Mouse (Mus musculus) embryonic facial prominence, embryonic 14.5 days (tissue): ENCODE data around the gene Diras2. TPM values are rescaled to one million over a fixed set of nuclear protein-coding genes. Genes with fewer than 3 reads are reported as not detected.
"Not testable (repeated sequence)": the region's sequence is repeated elsewhere in the genome, so short reads cannot be mapped to it uniquely, and the experiment has no call there.

Source experiments
- ATAC-seq: fragments of 200-750 bp; cut with Nextera tagmentation; 2 replicates; pipeline ENCODE4 v1.8.0; 2017; ENCODE audit warnings: low read depth, moderate number of reproducible peaks, moderate TSS enrichment
- DNase-seq: peaks from one replicate; pipeline ENCODE4 v3.0.0-alpha.2; 2015; ENCODE audit warnings: low spot score
- H3K27ac ChIP-seq: fragments of 300-500 bp; sonication (generic); replicated peaks from 2 replicates; pipeline ENCODE4 v1.5.1; 2014; ENCODE audit warnings: low read depth, mild to moderate bottlenecking, low read length, moderate library complexity
- H3K27me3 ChIP-seq: fragments of 300-500 bp; sonication (generic); replicated peaks from 2 replicates; pipeline ENCODE4 v1.6.1; 2014; ENCODE audit warnings: low read length; ENCODE audit not compliant: control insufficient read depth, insufficient read depth
- H3K36me3 ChIP-seq: fragments of 300-500 bp; sonication (generic); 2 replicates; pipeline ENCODE4 v1.6.1; 2014; ENCODE audit warnings: low read length, mixed read lengths; ENCODE audit not compliant: control insufficient read depth, insufficient read depth
- H3K4me1 ChIP-seq: fragments of 300-500 bp; sonication (generic); 2 replicates; pipeline ENCODE4 v1.6.1; 2014; ENCODE audit warnings: antibody characterized with exemption, low read length; ENCODE audit not compliant: control insufficient read depth, insufficient read depth
- H3K4me2 ChIP-seq: fragments of 300-500 bp; sonication (generic); 2 replicates; pipeline ENCODE4 v1.6.1; 2014; ENCODE audit warnings: low read depth, mild to moderate bottlenecking, low read length, moderate library complexity, mixed read lengths
- H3K4me3 ChIP-seq: fragments of 300-500 bp; sonication (generic); 2 replicates; pipeline ENCODE4 v1.5.1; 2014; ENCODE audit warnings: low read depth, mild to moderate bottlenecking, low read length
- H3K9ac ChIP-seq: fragments of 300-500 bp; sonication (generic); 2 replicates; pipeline ENCODE4 v1.6.1; 2014; ENCODE audit warnings: low read depth, mild to moderate bottlenecking, low read length, moderate library complexity, mixed read lengths
- H3K9me3 ChIP-seq: fragments of 300-500 bp; sonication (generic); 2 replicates; pipeline ENCODE4 v1.6.1; 2016; ENCODE audit warnings: low read length; ENCODE audit not compliant: control insufficient read depth
- WGBS: fragments of 180-500 bp; shearing (Covaris S2); extraction: QIAGEN DNeasy Blood & Tissue Kit; methylation state at CpG from one replicate; pipeline ENCODE4 v1.1.7; 2014; 5-methylcytosine and 5-hydroxymethylcytosine counted together
- polyA plus RNA-seq: library from polyadenylated mRNA; unstranded; fragments of >200 nt; fragmentation: Nextera tagmentation; extraction: Ambion mirVana; gene quantifications from 2 replicates; pipeline ENCODE4 v1.2.1, GENCODE M21; 2014

Gene Diras2
- polyA plus RNA-seq, 1 experiment from 2014 or later: 0.67 TPM

GRCm38 (mm10) chr13:52517021-52517420 is 14.1 kb downstream of the Diras2 start:
- Histone ChIP-seq H3K9me3 (no peaks in the 10 kb centered on the region), H3K4me2 (no peak overlapping the region), H3K4me1 (no peaks in the 10 kb centered on the region), H3K27me3 (no peaks in the 10 kb centered on the region), H3K36me3 (no peaks in the 10 kb centered on the region), H3K9ac (no peak overlapping the region), H3K27ac (no peak overlapping the region), H3K4me3 (no peak overlapping the region)
- ATAC-seq: no peak
- DNase-seq: no peak
- WGBS: 80% methylated on average over 5 of the region's 5 CpGs

GRCm38 (mm10) chr13:52516561-52516960 is 14.5 kb downstream of the Diras2 start:
- H3K27me3 ChIP-seq: no peaks in the 10 kb centered on the region
- no peak overlapping the region for H3K4me3 ChIP-seq
- H3K4me2 ChIP-seq: no peak overlapping the region
- no peak overlapping the region for H3K27ac ChIP-seq
- no peaks in the 10 kb centered on the region for H3K36me3 ChIP-seq
- DNase-seq (no peak), ATAC-seq (no peak)
- H3K9ac ChIP-seq: no peak overlapping the region
- H3K9me3 ChIP-seq: no peaks in the 10 kb centered on the region
- no peaks in the 10 kb centered on the region for H3K4me1 ChIP-seq
- WGBS: 87% methylated on average over 4 of the region's 4 CpGs

- no peaks in the 10 kb centered on the region for H3K36me3 ChIP-seq
- ATAC-seq (no peak), DNase-seq (no peak)
- no peak overlapping the region for H3K9ac ChIP-seq
- no peak overlapping the region for H3K4me3 ChIP-seq
- no peaks in the 10 kb centered on the region for H3K27me3 ChIP-seq
- no peak overlapping the region for H3K27ac ChIP-seq
- no peaks in the 10 kb centered on the region for H3K9me3 ChIP-seq
- 75% methylated on average over 3 of the region's 3 CpGs for WGBS
- H3K4me2 ChIP-seq: no peak overlapping the region
- no peaks in the 10 kb centered on the region for H3K4me1 ChIP-seq
Observed at GRCm38 (mm10) chr13:52516051-52516450, 15.0 kb downstream of the Diras2 start.

- Histone ChIP-seq H3K9me3 (no peaks in the 10 kb centered on the region), H3K9ac (no peak overlapping the region), H3K4me2 (no peak overlapping the region), H3K27ac (no peak overlapping the region), H3K4me1 (no peaks in the 10 kb centered on the region), H3K27me3 (no peaks in the 10 kb centered on the region), H3K4me3 (no peak overlapping the region), H3K36me3 (no peaks in the 10 kb centered on the region)
- no peak for ATAC-seq
- DNase-seq: no peak
- WGBS: 77% methylated on average over 3 of the region's 3 CpGs
Observed at GRCm38 (mm10) chr13:52513554-52513953, 17.5 kb downstream of the Diras2 start.

- H3K9me3 ChIP-seq: no peaks in the 10 kb centered on the region
- H3K36me3 ChIP-seq: no peaks in the 10 kb centered on the region
- H3K4me2 ChIP-seq: no peak overlapping the region
- H3K4me1 ChIP-seq: no peaks in the 10 kb centered on the region
- H3K9ac ChIP-seq: no peak overlapping the region
- ATAC-seq (no peak; the same call in 1 of the 2 replicates), DNase-seq (peak; percentile 50)
- 51% methylated on average over 5 of the region's 5 CpGs for WGBS
- no peaks in the 10 kb centered on the region for H3K27me3 ChIP-seq
- no peak overlapping the region for H3K27ac ChIP-seq
- H3K4me3 ChIP-seq: no peak overlapping the region
Observed at GRCm38 (mm10) chr13:52512356-52512755, 18.7 kb downstream of the Diras2 start.

GRCm38 (mm10) chr13:52510172-52510880 is 20.8 kb downstream of the Diras2 start:
- H3K9me3 ChIP-seq: no peaks in the 10 kb centered on the region
- no peak overlapping the region for H3K4me3 ChIP-seq
- H3K4me2 ChIP-seq: no peak overlapping the region
- H3K36me3 ChIP-seq: no peaks in the 10 kb centered on the region
- H3K27me3 ChIP-seq: no peaks in the 10 kb centered on the region
- no peak overlapping the region for H3K27ac ChIP-seq
- no peak overlapping the region for H3K9ac ChIP-seq
- no peaks in the 10 kb centered on the region for H3K4me1 ChIP-seq
- 73% methylated on average over 4 of the region's 4 CpGs for WGBS
- no peak for ATAC-seq
- DNase-seq: no peak

- Histone ChIP-seq H3K27me3 (no peaks in the 10 kb centered on the region), H3K27ac (no peak overlapping the region), H3K36me3 (no peaks in the 10 kb centered on the region), H3K4me1 (no peaks in the 10 kb centered on the region), H3K9me3 (no peaks in the 10 kb centered on the region), H3K4me3 (no peak overlapping the region), H3K4me2 (no peak overlapping the region), H3K9ac (no peak overlapping the region)
- DNase-seq (no peak), ATAC-seq (no peak)
- WGBS: 88% methylated on average over 32 of the region's 35 CpGs
Observed at GRCm38 (mm10) chr13:52507460-52508293, 23.4 kb downstream of the Diras2 start.

GRCm38 (mm10) chr13:52506822-52507221 is 24.3 kb downstream of the Diras2 start:
- H3K27ac ChIP-seq, H3K9me3 ChIP-seq, H3K9ac ChIP-seq, H3K4me1 ChIP-seq, DNase-seq, H3K4me3 ChIP-seq, H3K4me2 ChIP-seq, ATAC-seq, H3K27me3 ChIP-seq, H3K36me3 ChIP-seq: not testable (repeated sequence)
- 70% methylated on average over 3 of the region's 3 CpGs for WGBS
